Mouse (Mus musculus) ES-Bruce4 (cell line): ENCODE measurements around the gene Arid5b. TPM values are rescaled to one million over a fixed set of nuclear protein-coding genes. Genes with fewer than 3 reads are reported as not detected.
A peak's percentile ranks its signal among the peaks of the same experiment; 100 is the strongest.

Experiments used
- H3K27ac ChIP-seq: 2 replicates; pipeline ENCODE4 v1.5.1; 2012; ENCODE audit warnings: low read length, inconsistent platforms; ENCODE audit not compliant: insufficient read depth
- H3K27me3 ChIP-seq: 2 replicates; pipeline ENCODE4 v1.6.1; 2012; ENCODE audit warnings: mild to moderate bottlenecking, low read length, inconsistent platforms; ENCODE audit not compliant: control insufficient read depth, poor library complexity, insufficient read depth, severe bottlenecking
- H3K36me3 ChIP-seq: 2 replicates; pipeline ENCODE4 v1.6.1; 2012; ENCODE audit warnings: inconsistent platforms, mild to moderate bottlenecking, low read length, moderate library complexity; ENCODE audit not compliant: control insufficient read depth, poor library complexity, insufficient read depth, severe bottlenecking
- H3K4me1 ChIP-seq: one replicate; pipeline ENCODE4 v1.8.1; 2011; ENCODE audit warnings: low read length; ENCODE audit not compliant: control insufficient read depth, insufficient read depth
- H3K4me3 ChIP-seq: 2 replicates; pipeline ENCODE4 v1.5.1; 2011; ENCODE audit warnings: low read depth, mild to moderate bottlenecking, low read length
- H3K9ac ChIP-seq: 2 replicates; pipeline ENCODE4 v1.6.1; 2012; ENCODE audit warnings: low read depth, mild to moderate bottlenecking, inconsistent platforms; ENCODE audit not compliant: poor library complexity, severe bottlenecking
- H3K9me3 ChIP-seq: replicated peaks from 2 replicates; pipeline ENCODE4 v1.6.1; 2012; ENCODE audit warnings: mild to moderate bottlenecking, low read length, inconsistent platforms; ENCODE audit not compliant: control insufficient read depth, poor library complexity, insufficient read depth, severe bottlenecking
- CTCF ChIP-seq: IDR thresholded peaks from one replicate; pipeline ENCODE4 v1.8.1; 2011; ENCODE audit warnings: low read depth, low read length
- EP300 ChIP-seq: IDR thresholded peaks from 2 replicates; pipeline ENCODE4 v1.6.1; 2011; ENCODE audit warnings: low read depth, low read length; ENCODE audit not compliant: insufficient read depth
- POLR2A ChIP-seq: IDR thresholded peaks from one replicate; pipeline ENCODE4 v1.8.1; 2011; ENCODE audit warnings: low read length; ENCODE audit not compliant: insufficient read depth
- polyA plus RNA-seq: library from polyadenylated mRNA; stranded (reverse); fragments of >200 nt; gene quantifications from 2 replicates; pipeline ENCODE4 v1.2.4, GENCODE M21; 2011; ENCODE audit warnings: low read depth; ENCODE audit not compliant: missing spikeins, insufficient read depth, insufficient read length

Gene Arid5b
- polyA plus RNA-seq, 1 experiment: 48.3 TPM

- Histone ChIP-seq H3K9me3 (no peaks in the 10 kb centered on the region), H3K4me3 (no peak overlapping the region), H3K27me3 (no peaks in the 10 kb centered on the region), H3K9ac (no peak overlapping the region), H3K36me3 (no peaks in the 10 kb centered on the region), H3K27ac (no peak overlapping the region), H3K4me1 (no peaks in the 10 kb centered on the region)
- no peak for TF ChIP-seq POLR2A
- TF ChIP-seq EP300: no peak
- TF ChIP-seq CTCF: no peak
These were observed 3.2 kb upstream of the Arid5b start for GRCm38 (mm10) chr10:68281775-68282106.

- H3K27ac ChIP-seq: no peak overlapping the region
These were observed 2.7 kb upstream of the Arid5b start for GRCm38 (mm10) chr10:68281076-68281774.

DNA sequence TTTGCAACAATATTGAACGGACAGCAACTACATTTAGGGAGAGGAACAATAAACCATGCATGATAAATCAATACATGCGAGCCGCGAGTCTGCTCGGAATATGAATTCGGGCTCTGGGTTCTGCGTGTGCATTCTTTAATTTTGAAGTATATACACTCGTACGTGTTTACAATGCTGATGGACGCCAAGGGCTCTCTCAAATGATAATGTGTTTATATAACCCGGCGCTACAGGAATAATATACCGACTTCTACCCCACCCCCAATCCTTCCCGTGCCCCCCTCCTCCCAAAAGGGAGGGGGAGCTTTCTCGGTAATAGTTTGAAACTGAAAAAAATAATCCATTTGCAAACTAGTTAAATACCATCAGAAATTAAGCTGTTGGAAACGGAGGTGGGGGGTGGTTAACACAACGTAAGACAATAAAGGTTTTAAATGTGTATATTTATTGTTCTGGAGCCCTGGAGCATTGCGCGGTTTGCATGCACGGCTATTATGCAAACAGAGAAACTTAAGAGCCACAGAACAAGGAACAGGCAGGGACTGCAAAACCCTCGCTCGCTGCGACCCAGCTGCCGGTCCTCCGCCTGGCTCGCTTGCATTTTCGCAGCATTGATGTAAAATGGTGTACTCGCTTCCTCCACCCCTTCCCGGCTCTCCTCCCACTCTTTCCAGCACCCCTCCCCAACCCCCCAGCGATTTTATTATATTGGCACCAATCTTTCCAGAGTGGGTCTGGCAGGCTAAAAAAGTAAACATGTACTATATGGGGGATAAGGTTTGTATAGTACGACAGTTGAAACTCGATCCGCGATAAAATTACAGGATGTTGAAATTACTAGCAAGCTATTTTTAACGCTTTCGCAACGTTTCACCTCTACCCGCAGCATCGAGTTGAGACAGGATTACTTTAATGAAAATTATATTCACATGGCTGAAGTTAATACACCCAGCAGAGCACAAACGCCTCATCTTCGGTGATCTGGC lies 1.3 kb upstream of the Arid5b start:
- H3K9ac ChIP-seq: peak overlapping the region; percentile 37; the same call in 1 of the 2 replicates
- TF ChIP-seq CTCF (no peak), POLR2A (no peak), EP300 (0 out of 2 replicates have a peak, but pooled peaks have one; percentile 10)
- no peaks in the 10 kb centered on the region for H3K4me1 ChIP-seq
- no peaks in the 10 kb centered on the region for H3K36me3 ChIP-seq
- no peaks in the 10 kb centered on the region for H3K9me3 ChIP-seq
- peak overlapping the region; percentile 60 for H3K4me3 ChIP-seq
- no peaks in the 10 kb centered on the region for H3K27me3 ChIP-seq
- no peak overlapping the region for H3K27ac ChIP-seq

More at GRCm38 (mm10) chr10:68281076-68281774, 2.7 kb upstream of the Arid5b start:
- H3K27me3 ChIP-seq: no peaks in the 10 kb centered on the region
- no peaks in the 10 kb centered on the region for H3K9me3 ChIP-seq
- H3K9ac ChIP-seq: no peak overlapping the region
- H3K36me3 ChIP-seq: no peaks in the 10 kb centered on the region
- H3K4me1 ChIP-seq: no peaks in the 10 kb centered on the region
- no peak overlapping the region for H3K4me3 ChIP-seq
- no peak for TF ChIP-seq EP300
- TF ChIP-seq POLR2A: no peak
- TF ChIP-seq CTCF: no peak

GRCm38 (mm10) chr10:68277671-68278151 lies 829 bp downstream of the Arid5b start:
- Histone ChIP-seq H3K36me3 (no peaks in the 10 kb centered on the region), H3K4me3 (peak overlapping the region; percentile 41), H3K9me3 (no peaks in the 10 kb centered on the region), H3K9ac (no peak overlapping the region; the same call in 1 of the 2 replicates), H3K27me3 (no peaks in the 10 kb centered on the region), H3K4me1 (no peaks in the 10 kb centered on the region), H3K27ac (no peak overlapping the region)
- TF ChIP-seq CTCF (no peak), POLR2A (no peak), EP300 (no peak)

DNA sequence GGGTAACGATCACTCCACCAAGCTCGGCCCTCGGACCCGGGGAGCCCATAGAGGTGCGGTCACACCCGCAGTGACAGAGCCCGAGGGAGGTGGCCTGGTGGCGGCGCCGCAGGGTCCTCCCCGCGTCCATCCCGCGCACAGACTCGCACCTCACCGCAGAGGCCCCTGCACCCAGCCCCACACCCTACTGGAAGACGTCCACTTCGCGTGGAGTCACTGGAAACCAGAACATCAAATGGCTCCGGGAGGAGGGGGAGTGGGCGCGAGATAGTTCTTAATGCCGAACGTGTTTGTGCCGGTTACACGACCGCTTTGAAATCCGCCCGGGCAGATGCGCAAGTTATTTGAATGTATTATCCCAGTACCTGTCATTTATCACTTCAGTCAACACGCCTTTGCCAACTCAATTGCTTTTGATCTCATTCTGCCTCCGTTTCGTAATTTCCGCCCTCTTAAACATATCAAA lies 1.5 kb downstream of the Arid5b start:
- H3K36me3 ChIP-seq: no peaks in the 10 kb centered on the region
- no peaks in the 10 kb centered on the region for H3K9me3 ChIP-seq
- no peaks in the 10 kb centered on the region for H3K27me3 ChIP-seq
- peak overlapping the region; percentile 54 for H3K27ac ChIP-seq
- peak overlapping the region; percentile 49 for H3K9ac ChIP-seq
- TF ChIP-seq POLR2A (no peak), EP300 (no peak), CTCF (no peak)
- H3K4me1 ChIP-seq: no peaks in the 10 kb centered on the region
- H3K4me3 ChIP-seq: peak overlapping the region; percentile 75
